Mouse (Mus musculus): Measurements from ENCODE around the gene Tmem151b. TPM values are rescaled to one million over a fixed set of nuclear protein-coding genes. Genes with fewer than 3 reads are reported as not detected.

Gene Tmem151b
- polyA plus RNA-seq, 1 experiment from 2014 or later, result 2.3 TPM

DNA sequence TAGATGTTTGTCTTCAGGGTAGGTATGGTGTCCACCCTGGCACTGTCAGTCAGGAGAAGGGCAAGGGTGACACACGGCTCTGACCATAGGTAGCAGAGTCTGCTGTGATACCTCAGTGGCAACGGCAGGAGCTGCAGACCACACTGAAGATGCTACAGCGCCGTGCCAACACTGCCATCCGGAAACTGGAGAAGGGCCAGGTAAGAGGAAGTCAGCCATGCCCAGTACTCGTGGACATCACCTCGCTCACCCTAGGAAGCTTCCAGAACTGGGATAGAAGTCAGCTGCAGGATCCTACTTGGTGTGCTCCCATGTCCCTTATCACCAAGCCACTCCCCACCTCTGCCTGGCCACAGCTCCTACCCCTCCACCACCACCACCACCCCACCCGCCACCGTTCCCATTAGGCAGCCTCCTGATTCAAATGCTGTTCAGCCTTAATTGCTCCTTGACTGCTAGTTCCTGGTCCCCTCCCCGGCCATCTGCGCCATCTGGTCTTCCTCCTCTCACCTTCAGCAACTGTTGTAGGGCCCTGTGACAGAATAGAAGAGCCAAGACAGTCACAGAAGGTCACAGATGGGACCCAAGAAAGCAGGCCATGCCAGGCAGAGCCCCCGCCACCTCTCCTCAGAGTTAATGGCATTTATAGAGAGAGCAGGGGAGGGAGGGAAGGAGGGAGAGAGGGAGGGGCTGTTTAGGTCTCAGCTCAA is 30.6 kb downstream of the Tmem151b start:
- no peak overlapping the region for H3K4me2 ChIP-seq (ENCODE audit: low read length)
- H3K27me3 ChIP-seq (replicated peaks; ENCODE audit: control insufficient read depth, insufficient read depth, low read length), result no peaks in the 10 kb centered on the region
- 71% methylated on average over 12 of the region's 12 CpGs for WGBS
- ATAC-seq (replicated peaks; ENCODE audit: low FRiP score, low TSS enrichment, low read depth) (no peak), DNase-seq (ENCODE audit: low spot score) (no peak)
- no peak overlapping the region for H3K9ac ChIP-seq (ENCODE audit: low read length)
- H3K27ac ChIP-seq (ENCODE audit: low read depth), result no peak overlapping the region
- peaks cover 28% of the 10 kb centered on the region for H3K36me3 ChIP-seq (ENCODE audit: control insufficient read depth, insufficient read depth, low read length)
- H3K9me3 ChIP-seq (ENCODE audit: control insufficient read depth, low read length), result no peaks in the 10 kb centered on the region
- H3K4me3 ChIP-seq (ENCODE audit: low read depth, low read length), result no peak overlapping the region
- peaks cover 6% of the 10 kb centered on the region; the same call in 1 of the 2 replicates for H3K4me1 ChIP-seq (replicated peaks; ENCODE audit: control insufficient read depth, insufficient read depth, low read length)

DNA sequence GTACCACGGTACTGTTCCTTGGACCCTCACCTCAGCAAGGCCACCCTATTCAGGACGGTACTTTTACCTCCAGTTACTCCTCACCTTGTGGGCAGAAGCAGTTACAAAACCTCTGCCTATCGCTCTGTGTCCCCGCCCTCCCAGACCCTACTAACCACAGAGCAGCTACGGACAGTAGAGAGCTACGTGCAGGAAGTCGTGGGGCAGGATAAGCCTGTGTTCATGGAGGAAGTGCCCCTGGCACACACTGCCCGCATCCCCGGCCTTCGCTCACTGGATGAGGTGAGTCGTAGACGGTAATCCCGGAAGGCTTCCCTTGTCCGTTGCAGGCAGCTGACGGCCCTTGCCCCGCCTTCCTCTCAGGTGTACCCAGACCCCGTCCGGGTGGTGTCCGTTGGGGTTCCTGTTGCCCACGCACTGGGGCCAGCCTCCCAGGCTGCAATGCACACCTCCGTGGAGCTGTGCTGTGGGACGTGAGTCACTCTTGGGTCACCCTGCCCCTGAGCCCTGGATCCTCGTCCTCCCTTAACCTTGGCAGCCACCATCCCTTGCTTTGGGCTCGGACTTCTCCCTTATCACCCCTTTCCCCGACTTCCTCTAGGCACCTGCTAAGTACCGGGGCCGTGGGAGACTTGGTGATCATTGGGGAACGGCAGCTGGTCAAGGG is 31.8 kb downstream of the Tmem151b start:
- WGBS, result 92% methylated on average over 28 of the region's 28 CpGs
- Histone ChIP-seq H3K4me2 (ENCODE audit: low read length) (no peak overlapping the region), H3K9me3 (ENCODE audit: control insufficient read depth, low read length) (no peaks in the 10 kb centered on the region), H3K27me3 (replicated peaks; ENCODE audit: control insufficient read depth, insufficient read depth, low read length) (no peaks in the 10 kb centered on the region), H3K9ac (ENCODE audit: low read length) (no peak overlapping the region), H3K27ac (ENCODE audit: low read depth) (no peak overlapping the region), H3K4me3 (ENCODE audit: low read depth, low read length) (no peak overlapping the region), H3K4me1 (replicated peaks; ENCODE audit: control insufficient read depth, insufficient read depth, low read length) (0 out of 2 replicates have a peak, but pooled peaks cover 4% of the 10 kb centered on the region), H3K36me3 (ENCODE audit: control insufficient read depth, insufficient read depth, low read length) (peaks cover 28% of the 10 kb centered on the region)
- DNase-seq (ENCODE audit: low spot score) (no peak), ATAC-seq (replicated peaks; ENCODE audit: low FRiP score, low TSS enrichment, low read depth) (no peak)

DNA sequence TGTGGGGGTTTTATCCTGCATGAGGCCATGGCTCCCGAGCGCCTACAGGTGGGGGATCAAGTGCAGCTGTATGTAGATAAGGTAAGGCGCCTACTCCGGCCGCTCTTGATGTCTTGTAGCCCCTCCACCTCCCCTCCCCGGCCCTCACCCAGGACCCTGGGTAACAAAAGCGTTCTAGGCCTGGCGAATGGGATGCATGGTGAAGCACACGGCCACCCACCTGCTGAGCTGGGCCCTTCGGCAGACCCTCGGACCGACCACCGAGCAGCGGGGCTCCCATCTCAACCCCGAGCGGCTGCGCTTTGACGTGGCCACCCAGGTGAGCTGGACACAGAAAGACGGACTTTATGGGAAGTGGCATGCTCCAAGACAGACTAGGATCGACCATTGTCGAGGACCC is 32.3 kb downstream of the Tmem151b start:
- Histone ChIP-seq H3K9me3 (ENCODE audit: control insufficient read depth, low read length) (no peaks in the 10 kb centered on the region), H3K4me2 (ENCODE audit: low read length) (no peak overlapping the region), H3K36me3 (ENCODE audit: control insufficient read depth, insufficient read depth, low read length) (peaks cover 28% of the 10 kb centered on the region), H3K4me3 (ENCODE audit: low read depth, low read length) (no peak overlapping the region), H3K27ac (ENCODE audit: low read depth) (no peak overlapping the region), H3K27me3 (replicated peaks; ENCODE audit: control insufficient read depth, insufficient read depth, low read length) (no peaks in the 10 kb centered on the region), H3K4me1 (replicated peaks; ENCODE audit: control insufficient read depth, insufficient read depth, low read length) (no peaks in the 10 kb centered on the region), H3K9ac (ENCODE audit: low read length) (no peak overlapping the region)
- ATAC-seq (replicated peaks; ENCODE audit: low FRiP score, low TSS enrichment, low read depth) (no peak), DNase-seq (ENCODE audit: low spot score) (no peak)
- WGBS, result 94% methylated on average over 21 of the region's 21 CpGs

DNA sequence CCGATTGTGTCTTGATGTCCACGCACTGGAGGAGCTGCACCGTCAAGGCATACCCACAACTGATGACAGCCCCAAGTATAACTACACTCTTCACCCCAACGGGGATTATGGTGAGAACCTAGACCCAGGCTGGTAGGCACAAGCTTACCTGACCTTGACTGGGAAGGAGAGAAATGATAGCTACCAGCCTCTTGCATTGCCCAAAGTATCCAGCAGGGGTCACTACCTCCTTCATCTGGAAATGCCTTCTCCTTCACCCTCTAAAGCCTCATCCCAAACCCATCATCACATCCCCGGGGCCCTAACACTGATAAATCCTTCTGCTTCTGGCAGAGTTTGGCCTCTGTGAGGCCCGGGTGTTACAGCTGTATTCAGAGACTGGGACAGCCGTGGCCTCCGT is 33.0 kb downstream of the Tmem151b start:
- WGBS, result 49% methylated on average over 8 of the region's 8 CpGs
- Histone ChIP-seq H3K9ac (ENCODE audit: low read length) (no peak overlapping the region), H3K4me2 (ENCODE audit: low read length) (no peak overlapping the region), H3K27me3 (replicated peaks; ENCODE audit: control insufficient read depth, insufficient read depth, low read length) (no peaks in the 10 kb centered on the region), H3K4me1 (replicated peaks; ENCODE audit: control insufficient read depth, insufficient read depth, low read length) (no peaks in the 10 kb centered on the region), H3K4me3 (ENCODE audit: low read depth, low read length) (no peak overlapping the region), H3K36me3 (ENCODE audit: control insufficient read depth, insufficient read depth, low read length) (peaks cover 31% of the 10 kb centered on the region), H3K27ac (ENCODE audit: low read depth) (no peak overlapping the region), H3K9me3 (ENCODE audit: control insufficient read depth, low read length) (no peaks in the 10 kb centered on the region)
- ATAC-seq (replicated peaks; ENCODE audit: low FRiP score, low TSS enrichment, low read depth) (no peak; the same call in 1 of the 2 replicates), DNase-seq (ENCODE audit: low spot score) (peak; percentile 94)

DNA sequence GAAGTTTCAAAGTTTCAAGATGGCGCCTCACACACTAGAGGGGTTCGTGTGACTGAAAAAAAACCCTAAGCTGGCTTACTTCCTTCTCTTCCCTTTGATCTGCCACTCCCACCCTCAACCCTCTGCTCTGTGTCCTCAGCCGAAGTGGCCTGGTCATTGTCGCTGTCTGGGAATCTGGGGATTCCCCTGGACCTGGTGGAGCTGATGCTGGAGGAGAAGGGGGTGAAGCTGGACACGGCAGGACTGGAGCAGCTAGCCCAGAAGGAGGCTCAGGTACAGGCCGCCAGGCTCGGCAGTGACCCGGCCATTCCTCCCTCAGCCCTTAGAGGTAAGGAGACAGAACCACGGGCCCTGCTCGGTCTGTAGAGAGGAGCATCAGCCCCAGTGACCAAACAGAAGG is 33.7 kb downstream of the Tmem151b start:
- Histone ChIP-seq H3K27ac (ENCODE audit: low read depth) (no peak overlapping the region), H3K27me3 (replicated peaks; ENCODE audit: control insufficient read depth, insufficient read depth, low read length) (no peaks in the 10 kb centered on the region), H3K4me3 (ENCODE audit: low read depth, low read length) (no peak overlapping the region), H3K4me2 (ENCODE audit: low read length) (no peak overlapping the region), H3K36me3 (ENCODE audit: control insufficient read depth, insufficient read depth, low read length) (peaks cover 36% of the 10 kb centered on the region), H3K4me1 (replicated peaks; ENCODE audit: control insufficient read depth, insufficient read depth, low read length) (no peaks in the 10 kb centered on the region), H3K9me3 (ENCODE audit: control insufficient read depth, low read length) (no peaks in the 10 kb centered on the region), H3K9ac (ENCODE audit: low read length) (no peak overlapping the region)
- DNase-seq (ENCODE audit: low spot score) (no peak), ATAC-seq (replicated peaks; ENCODE audit: low FRiP score, low TSS enrichment, low read depth) (no peak)
- WGBS, result 74% methylated on average over 10 of the region's 10 CpGs

DNA sequence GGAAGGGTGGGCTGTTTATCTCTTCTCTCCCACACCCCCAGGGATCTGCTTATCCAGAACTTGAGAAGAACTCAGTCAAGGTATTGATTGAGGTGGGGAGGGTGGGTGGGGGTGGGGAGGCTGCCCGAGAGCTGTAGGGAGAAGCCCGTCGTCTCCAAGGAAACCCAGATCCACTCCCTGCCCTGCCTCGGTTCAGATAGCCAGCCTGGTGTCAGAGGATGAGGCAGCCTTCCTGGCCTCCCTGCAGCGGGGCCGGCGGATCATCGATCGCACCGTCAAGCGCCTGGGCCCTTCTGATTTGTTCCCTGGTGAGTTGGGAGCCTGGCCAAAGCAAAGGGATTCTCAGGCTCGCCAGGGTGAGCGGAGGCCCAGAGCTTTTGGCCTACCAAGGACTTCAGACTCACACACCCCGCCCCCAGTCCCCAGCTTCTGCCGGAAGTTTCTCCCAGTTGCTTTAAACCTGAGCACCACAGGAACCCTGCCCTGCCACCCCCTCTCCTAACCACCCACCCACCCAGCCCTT is 34.2 kb downstream of the Tmem151b start:
- 51% methylated on average over 15 of the region's 15 CpGs for WGBS
- DNase-seq (ENCODE audit: low spot score) (no peak), ATAC-seq (replicated peaks; ENCODE audit: low FRiP score, low TSS enrichment, low read depth) (0 out of 2 replicates have a peak, but pooled peaks have one; percentile 37)
- no peak overlapping the region for H3K9ac ChIP-seq (ENCODE audit: low read length)
- no peaks in the 10 kb centered on the region for H3K9me3 ChIP-seq (ENCODE audit: control insufficient read depth, low read length)
- H3K4me3 ChIP-seq (ENCODE audit: low read depth, low read length), result no peak overlapping the region
- H3K36me3 ChIP-seq (ENCODE audit: control insufficient read depth, insufficient read depth, low read length), result peaks cover 35% of the 10 kb centered on the region
- H3K4me1 ChIP-seq (replicated peaks; ENCODE audit: control insufficient read depth, insufficient read depth, low read length), result no peaks in the 10 kb centered on the region
- no peak overlapping the region for H3K4me2 ChIP-seq (ENCODE audit: low read length)
- no peaks in the 10 kb centered on the region for H3K27me3 ChIP-seq (replicated peaks; ENCODE audit: control insufficient read depth, insufficient read depth, low read length)
- no peak overlapping the region for H3K27ac ChIP-seq (ENCODE audit: low read depth)

DNA sequence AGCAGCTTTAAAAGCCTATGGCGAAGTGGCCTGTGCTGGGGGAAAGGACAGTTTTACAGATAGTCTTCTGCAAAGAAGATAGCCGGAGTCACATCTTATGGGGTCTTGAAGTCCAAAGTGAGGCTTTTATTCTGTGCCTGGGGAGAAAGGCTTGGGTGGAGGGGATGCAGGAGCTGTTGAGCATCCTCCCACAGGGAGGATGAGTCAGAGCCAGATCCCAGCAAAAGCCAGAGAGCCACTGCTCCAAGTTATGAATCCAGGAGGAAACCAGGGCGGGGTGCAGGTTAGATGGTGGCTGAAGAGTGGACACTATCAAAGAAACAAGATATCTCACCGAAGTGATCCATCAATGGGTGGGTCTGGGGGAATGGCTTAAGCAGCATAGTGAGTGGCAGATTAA is 37.7 kb downstream of the Tmem151b start:
- Histone ChIP-seq H3K4me2 (ENCODE audit: low read length) (no peak overlapping the region), H3K4me1 (replicated peaks; ENCODE audit: control insufficient read depth, insufficient read depth, low read length) (no peaks in the 10 kb centered on the region), H3K36me3 (ENCODE audit: control insufficient read depth, insufficient read depth, low read length) (peaks cover 24% of the 10 kb centered on the region), H3K27me3 (replicated peaks; ENCODE audit: control insufficient read depth, insufficient read depth, low read length) (no peaks in the 10 kb centered on the region), H3K4me3 (ENCODE audit: low read depth, low read length) (no peak overlapping the region), H3K9ac (ENCODE audit: low read length) (no peak overlapping the region), H3K27ac (ENCODE audit: low read depth) (no peak overlapping the region), H3K9me3 (ENCODE audit: control insufficient read depth, low read length) (no peaks in the 10 kb centered on the region)
- DNase-seq (ENCODE audit: low spot score), result no peak
- WGBS, result 86% methylated on average over 4 of the region's 4 CpGs
- no peak for ATAC-seq (replicated peaks; ENCODE audit: low FRiP score, low TSS enrichment, low read depth)

DNA sequence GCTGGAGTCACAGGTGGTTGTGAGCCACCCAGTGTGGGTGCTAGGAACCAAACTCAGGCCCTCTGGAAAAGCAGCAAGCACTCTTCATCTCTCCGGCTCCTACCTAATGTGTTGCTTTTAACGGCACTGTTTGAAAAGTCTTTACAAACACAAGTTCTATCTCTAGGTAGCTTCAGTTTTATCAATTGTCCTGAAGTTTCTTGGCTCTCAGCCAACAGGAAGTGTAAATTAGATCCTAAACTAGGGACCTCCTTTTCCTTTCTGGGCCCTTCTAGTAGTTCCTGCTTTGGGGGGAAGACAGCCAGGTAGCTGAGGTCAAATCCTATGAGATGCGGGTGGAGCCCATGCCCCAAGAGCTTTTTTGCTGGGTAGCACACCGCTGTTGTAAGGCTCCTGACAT is 38.6 kb downstream of the Tmem151b start:
- 92% methylated on average over 4 of the region's 4 CpGs for WGBS
- H3K27ac ChIP-seq (ENCODE audit: low read depth), result no peak overlapping the region

More for the DNA sequence above, 38.6 kb downstream of the Tmem151b start:
- H3K4me3 ChIP-seq (ENCODE audit: low read depth, low read length), result no peak overlapping the region
- no peak overlapping the region for H3K9ac ChIP-seq (ENCODE audit: low read length)
- ATAC-seq (replicated peaks; ENCODE audit: low FRiP score, low TSS enrichment, low read depth) (no peak), DNase-seq (ENCODE audit: low spot score) (no peak)
- no peaks in the 10 kb centered on the region for H3K27me3 ChIP-seq (replicated peaks; ENCODE audit: control insufficient read depth, insufficient read depth, low read length)
- no peak overlapping the region for H3K4me2 ChIP-seq (ENCODE audit: low read length)
- H3K36me3 ChIP-seq (ENCODE audit: control insufficient read depth, insufficient read depth, low read length), result peaks cover 21% of the 10 kb centered on the region
- H3K4me1 ChIP-seq (replicated peaks; ENCODE audit: control insufficient read depth, insufficient read depth, low read length), result peaks cover 4% of the 10 kb centered on the region; the same call in 1 of the 2 replicates
- no peaks in the 10 kb centered on the region for H3K9me3 ChIP-seq (ENCODE audit: control insufficient read depth, low read length)
